Mouse (Mus musculus) retina, postnatal 7 days (tissue): Measurements from ENCODE around the gene Rab43.

Source experiments
- DNase-seq: peaks from one replicate; pipeline ENCODE4 v3.0.0-alpha.2; 2012; ENCODE audit warnings: low read depth, low spot score

Rab43 gene

GRCm38 (mm10) chr6:87811675-87812338 lies at the start of gene Rab43:
Rab43 (minus strand) TSS chr6:87812164.
- DNase-seq, result peak; percentile 86

- DNase-seq, result no peak
Measured at GRCm38 (mm10) chr6:87857071-87857470, 45.1 kb upstream of the Rab43 start.

GRCm38 (mm10) chr6:87853446-87853845 lies 41.5 kb upstream of the Rab43 start:
- no peak for DNase-seq

- no peak for DNase-seq
Measured at GRCm38 (mm10) chr6:87851871-87852270, 39.9 kb upstream of the Rab43 start.

- DNase-seq, result peak; percentile 98
Measured at GRCm38 (mm10) chr6:87850900-87851614, 39.1 kb upstream of the Rab43 start, which contains the start of gene Cnbp. Cnbp (minus strand) TSS chr6:87851106.

GRCm38 (mm10) chr6:87850155-87850899 lies 38.4 kb upstream of the Rab43 start:
- DNase-seq, result no peak

- no peak for DNase-seq
Measured at GRCm38 (mm10) chr6:87849780-87850154, 37.8 kb upstream of the Rab43 start.

- DNase-seq, result no peak
Measured at GRCm38 (mm10) chr6:87846813-87847212, 34.8 kb upstream of the Rab43 start.

GRCm38 (mm10) chr6:87845031-87845695 lies 33.2 kb upstream of the Rab43 start:
- no peak for DNase-seq

GRCm38 (mm10) chr6:87842254-87842653 lies 30.3 kb upstream of the Rab43 start:
- DNase-seq, result no peak

GRCm38 (mm10) chr6:87841635-87842034 lies 29.7 kb upstream of the Rab43 start:
- DNase-seq, result no peak

- no peak for DNase-seq
Measured at GRCm38 (mm10) chr6:87839797-87840341, 27.9 kb upstream of the Rab43 start.

GRCm38 (mm10) chr6:87838551-87839197 lies 26.7 kb upstream of the Rab43 start, which contains the start of gene Isy1:
Isy1 (minus strand) TSS chr6:87838798.
- DNase-seq, result peak; percentile 95

- DNase-seq, result no peak
Measured at GRCm38 (mm10) chr6:87835695-87836094, 23.7 kb upstream of the Rab43 start, which contains the start of gene Gm45140. Gm45140 (minus strand) TSS chr6:87835795.

GRCm38 (mm10) chr6:87820366-87820765 lies 8.4 kb upstream of the Rab43 start:
- DNase-seq, result no peak

- DNase-seq, result no peak
Measured at GRCm38 (mm10) chr6:87814486-87814885, 2.5 kb upstream of the Rab43 start.

GRCm38 (mm10) chr6:87812656-87813055 lies 692 bp upstream of the Rab43 start:
- no peak for DNase-seq

GRCm38 (mm10) chr6:87810713-87811669 lies 973 bp downstream of the Rab43 start:
- no peak for DNase-seq

GRCm38 (mm10) chr6:87810311-87810710 lies 1.7 kb downstream of the Rab43 start:
- no peak for DNase-seq

- DNase-seq, result no peak
Measured at GRCm38 (mm10) chr6:87809651-87810161, 2.3 kb downstream of the Rab43 start.
